Mouse (Mus musculus): ENCODE results near the gene Spns2.

- TF ChIP-seq POLR2A (IDR thresholded peaks at IDR 0.05; ENCODE audit: control insufficient read depth, low read depth, low read length) (no peak), CTCF (IDR thresholded peaks at IDR 0.05; ENCODE audit: control insufficient read depth, insufficient read depth, insufficient replicate concordance, low read depth, low read length) (no peak)
These were observed 7.8 kb downstream of the Spns2 start for GRCm38 (mm10) chr11:72481952-72482351.
